Mouse (Mus musculus) CH12.LX (cell line): ENCODE data around the gene Actr8. TPM values are rescaled to one million over a fixed set of nuclear protein-coding genes. Genes with fewer than 3 reads are reported as not detected.
A peak's percentile ranks its signal among the peaks of the same experiment; 100 is the strongest.

Source experiments
- DNase-seq: peaks from one replicate; pipeline ENCODE4 v3.0.0-alpha.2; 2013; ENCODE audit errors: extremely low read depth
- H3K27ac ChIP-seq: 2 replicates; pipeline ENCODE4 v1.5.1; 2012; ENCODE audit warnings: low read depth, mild to moderate bottlenecking, control low read depth, moderate library complexity; ENCODE audit not compliant: insufficient read depth
- H3K27me3 ChIP-seq: replicated peaks from 2 replicates; pipeline ENCODE3; 2012; ENCODE audit warnings: inconsistent platforms
- H3K36me3 ChIP-seq, 2 experiments: replicated peaks in 1 of 2; 2 replicates each; pipeline versions ENCODE3 to v1.6.1; 2012; ENCODE audit warnings: inconsistent platforms in 1 of 2, low read length in 1 of 2, mild to moderate bottlenecking in 1 of 2, mixed read lengths in 1 of 2, moderate library complexity in 1 of 2; ENCODE audit not compliant: control insufficient read depth in 1 of 2, insufficient read depth in 1 of 2
- H3K4me1 ChIP-seq, 2 experiments: 2 replicates each; pipeline ENCODE4 v1.6.1; 2012; ENCODE audit warnings: inconsistent platforms in 1 of 2, moderate library complexity in 1 of 2; ENCODE audit not compliant: insufficient read depth in 2 of 2, control insufficient read depth in 1 of 2
- H3K4me2 ChIP-seq: 2 replicates; pipeline ENCODE4 v1.6.1; 2012; ENCODE audit warnings: low read depth, mild to moderate bottlenecking, control low read depth; ENCODE audit not compliant: poor library complexity, insufficient read depth, severe bottlenecking
- H3K4me3 ChIP-seq, 3 experiments: fragments of 150-350 bp in 1 of 3; sonication (generic) in 1 of 3; replicated peaks in 1 of 3; 2 replicates each; pipeline versions ENCODE3 to v1.5.1; 2011 to 2012; ENCODE audit warnings: low read depth in 2 of 3, low read length in 2 of 3, mild to moderate bottlenecking in 2 of 3, moderate library complexity in 2 of 3, control low read depth in 1 of 3, improper control_type of control experiment in 1 of 3, inconsistent platforms in 1 of 3, mixed read lengths in 1 of 3; ENCODE audit not compliant: poor library complexity in 1 of 3
- H3K79me2 ChIP-seq: replicated peaks from 2 replicates; pipeline ENCODE4 v1.6.1; 2012; ENCODE audit warnings: mild to moderate bottlenecking, moderate library complexity; ENCODE audit not compliant: control insufficient read depth, poor library complexity, insufficient read depth, severe bottlenecking; ENCODE audit errors: extremely low read depth
- H3K9ac ChIP-seq: 2 replicates; pipeline ENCODE4 v1.6.1; 2012; ENCODE audit warnings: low read depth, mild to moderate bottlenecking, control low read depth, moderate library complexity; ENCODE audit not compliant: insufficient read depth
- H3K9me3 ChIP-seq: replicated peaks from 2 replicates; pipeline ENCODE3; 2012; ENCODE audit warnings: low read length, inconsistent platforms, mixed read lengths
- CHD2 ChIP-seq: IDR thresholded peaks from 2 replicates; pipeline ENCODE4 v1.6.1; 2011; ENCODE audit warnings: low read length, improper control_type of control experiment
- CTCF ChIP-seq, 2 experiments: IDR thresholded peaks in 1 of 2; conservative IDR thresholded peaks in 1 of 2; 2 replicates each; pipeline ENCODE4 v1.5.1; 2011 to 2012; ENCODE audit warnings: low read depth in 2 of 2, low read length in 2 of 2, improper control_type of control experiment in 1 of 2, inconsistent platforms in 1 of 2, mild to moderate bottlenecking in 1 of 2, moderate library complexity in 1 of 2
- E2F4 ChIP-seq: IDR thresholded peaks from 2 replicates; pipeline ENCODE4 v1.6.1; 2011; ENCODE audit warnings: low read depth, low read length, improper control_type of control experiment; ENCODE audit not compliant: insufficient replicate concordance
- ELF1 ChIP-seq: IDR thresholded peaks from 2 replicates; pipeline ENCODE4 v1.6.1; 2014; ENCODE audit warnings: low read depth, mild to moderate bottlenecking, inconsistent platforms, low read length, improper control_type of control experiment
- MAZ ChIP-seq: IDR thresholded peaks from 2 replicates; pipeline ENCODE4 v1.6.1; 2012; ENCODE audit warnings: low read depth, mild to moderate bottlenecking, inconsistent platforms, low read length, improper control_type of control experiment, moderate library complexity
- NELFE ChIP-seq: IDR thresholded peaks from 2 replicates; pipeline ENCODE4 v1.6.1; 2011; ENCODE audit warnings: low read depth, low read length, improper control_type of control experiment
- POLR2AphosphoS2 ChIP-seq: IDR thresholded peaks from 2 replicates; pipeline ENCODE4 v1.6.1; 2011; ENCODE audit warnings: low read depth, low read length, improper control_type of control experiment
- RAD21 ChIP-seq: IDR thresholded peaks from 2 replicates; pipeline ENCODE4 v1.6.1; 2011; ENCODE audit warnings: low read depth, mild to moderate bottlenecking, low read length, improper control_type of control experiment, moderate library complexity
- SMC3 ChIP-seq: IDR thresholded peaks from 2 replicates; pipeline ENCODE4 v1.6.1; 2011; ENCODE audit warnings: low read depth, low read length, improper control_type of control experiment
- TBP ChIP-seq: conservative IDR thresholded peaks from 2 replicates; pipeline ENCODE4 v1.6.1; 2011; ENCODE audit warnings: low read depth, low read length, improper control_type of control experiment
- UBTF ChIP-seq: IDR thresholded peaks from 2 replicates; pipeline ENCODE4 v1.6.1; 2012; ENCODE audit warnings: low read depth, mild to moderate bottlenecking, inconsistent platforms, low read length, improper control_type of control experiment, moderate library complexity
- ZNF384 ChIP-seq: IDR thresholded peaks from 2 replicates; pipeline ENCODE4 v1.6.1; 2012; ENCODE audit warnings: low read depth, low read length, improper control_type of control experiment, inconsistent platforms
- dilution Hi-C: fragments of 300-500 bp; cut with MboI; formaldehyde crosslinking; loops from 2 replicates; pipeline ENCODE4 v1.14.3; 2020; ENCODE audit warnings: low sequenced_read_pairs; ENCODE audit not compliant: extremely low pct_unique_long_range_greater_than_20kb, extremely low pct_ligation_motif_present
- in situ Hi-C: fragments of 300-500 bp; cut with MboI; formaldehyde crosslinking; loops from 3 replicates; pipeline ENCODE4 v1.14.3; 2019; ENCODE audit warnings: low sequenced_read_pairs, low pct_ligation_motif_present, low pct_unique_long_range_greater_than_20kb, mixed read lengths
- polyA plus RNA-seq: library from polyadenylated mRNA; unstranded; fragments of >175 nt; gene quantifications from 2 replicates; pipeline ENCODE4 v1.2.1, GENCODE M21; 2012; ENCODE audit warnings: low read depth; ENCODE audit not compliant: insufficient read length
- total RNA-seq, 2 experiments: library from RNA; depleted of rRNA; stranded (reverse); fragments of 300-350 nt in 1 of 2; fragments of >200 nt in 1 of 2; gene quantifications; 2 replicates each; pipeline ENCODE4 v1.2.3; 2012 to 2014

Actr8 gene
- total and polyA plus RNA-seq, 3 experiments = 26.7 to 34.3 (median 33.4) TPM

GRCm38 (mm10) chr14:29928966-29929365 is 49.2 kb upstream of the Actr8 start:
- TF ChIP-seq ZNF384 = no peak
- TF ChIP-seq ELF1 = no peak
- Histone ChIP-seq H3K79me2 (no peaks in the 10 kb centered on the region), H3K4me3 (no peak overlapping the region), H3K27ac (no peak overlapping the region), H3K36me3 (no peaks in the 10 kb centered on the region), H3K27me3 (peaks cover 26% of the 10 kb centered on the region), H3K4me1 (no peaks in the 10 kb centered on the region), H3K9me3 (peaks cover 7% of the 10 kb centered on the region), H3K4me2 (no peak overlapping the region), H3K9ac (no peak overlapping the region)
- no peak for DNase-seq
- dilution Hi-C loops = no loop called here
- in situ Hi-C loops = loop anchor here (25.0 kb wide), 2 partner anchors 242 to 417 kb away; no protein-coding TSS in a partner anchor

DNA sequence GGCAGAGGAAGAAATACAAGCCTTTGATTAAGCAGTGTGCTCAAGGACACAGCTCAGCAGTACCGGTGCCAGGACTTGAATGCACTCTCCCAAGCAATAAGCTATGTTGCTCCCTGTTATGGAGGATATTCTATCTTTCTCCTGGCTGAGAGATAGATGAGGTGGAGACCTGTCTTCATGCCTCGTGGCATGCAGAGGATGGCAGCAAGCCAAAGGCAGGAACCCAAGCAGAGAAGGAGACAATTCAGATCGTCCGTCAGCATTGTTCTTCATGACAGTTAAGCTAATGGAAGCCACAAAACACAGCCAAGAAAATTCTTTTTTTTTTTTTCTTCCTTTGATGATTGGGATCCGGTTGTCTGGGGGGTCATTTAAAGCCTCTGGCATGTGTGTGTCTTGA is 42.6 kb upstream of the Actr8 start:
- peaks cover 7% of the 10 kb centered on the region for H3K9me3 ChIP-seq
- no peak overlapping the region for H3K9ac ChIP-seq
- dilution Hi-C loops (no loop called here), in situ Hi-C loops (loop anchor here (25.0 kb wide), 2 partner anchors 248 to 423 kb away; no protein-coding TSS in a partner anchor)
- no peak for DNase-seq
- H3K4me2 ChIP-seq = no peak overlapping the region
- H3K4me3 ChIP-seq = no peak overlapping the region
- H3K4me1 ChIP-seq = no peaks in the 10 kb centered on the region
- H3K27me3 ChIP-seq = peaks cover 56% of the 10 kb centered on the region
- TF ChIP-seq UBTF (no peak), CHD2 (no peak), RAD21 (no peak), POLR2AphosphoS2 (no peak), NELFE (no peak)
- no peak overlapping the region for H3K27ac ChIP-seq
- no peaks in the 10 kb centered on the region for H3K36me3 ChIP-seq
- H3K79me2 ChIP-seq = no peaks in the 10 kb centered on the region

- Histone ChIP-seq H3K79me2 (no peaks in the 10 kb centered on the region), H3K4me1 (no peaks in the 10 kb centered on the region), H3K9me3 (peaks cover 7% of the 10 kb centered on the region), H3K27me3 (peaks cover 66% of the 10 kb centered on the region), H3K4me2 (no peak overlapping the region), H3K36me3 (no peaks in the 10 kb centered on the region), H3K9ac (no peak overlapping the region), H3K4me3 (no peak overlapping the region), H3K27ac (no peak overlapping the region)
- in situ Hi-C loops = loop anchor here (25.0 kb wide), 2 partner anchors 250 to 425 kb away; no protein-coding TSS in a partner anchor
- dilution Hi-C loops = no loop called here
- TF ChIP-seq MAZ = no peak
- TF ChIP-seq E2F4 = no peak
- TF ChIP-seq SMC3 = peak; percentile 7; the same call in 1 of the 2 replicates
- peak; percentile 40 for TF ChIP-seq RAD21
- no peak for TF ChIP-seq TBP
- TF ChIP-seq CTCF (conservative IDR thresholded peaks at IDR 0.05 in 1 of 2, IDR thresholded peaks at IDR 0.05 in 1 of 2; ENCODE audit: low read depth in 2 of 2, low read length in 2 of 2) = peak in 1 of 2 experiments; percentile 35; a peak in 2 of 4 replicates
- no peak for DNase-seq
Measured at GRCm38 (mm10) chr14:29937466-29937865, 40.7 kb upstream of the Actr8 start.
